Mouse (Mus musculus) liver, adult 2 months (tissue): ENCODE measurements around the gene Nampt. TPM values are rescaled to one million over a fixed set of nuclear protein-coding genes. Genes with fewer than 3 reads are reported as not detected.

ENCODE experiments used
- DNase-seq: peaks from one replicate; pipeline ENCODE4 v3.0.0-alpha.2; 2011; ENCODE audit warnings: low read depth, low spot score; ENCODE audit errors: extremely low read depth
- H3K27ac ChIP-seq: fragments of 200-500 bp; replicated peaks from 2 replicates; pipeline ENCODE4 v1.5.1; 2012; ENCODE audit warnings: low read depth, mild to moderate bottlenecking, control low read depth, inconsistent platforms, low read length; ENCODE audit not compliant: insufficient read depth
- H3K27me3 ChIP-seq: fragments of 200-500 bp; 2 replicates; pipeline ENCODE4 v1.6.1; 2012; ENCODE audit warnings: mild to moderate bottlenecking, moderate library complexity, low read length, inconsistent platforms; ENCODE audit not compliant: control insufficient read depth, insufficient read depth
- H3K36me3 ChIP-seq: fragments of 200-500 bp; 2 replicates; pipeline ENCODE4 v1.6.1; 2012; ENCODE audit warnings: low read length, inconsistent platforms; ENCODE audit not compliant: control insufficient read depth, insufficient read depth
- H3K4me1 ChIP-seq: fragments of 200-500 bp; 2 replicates; pipeline ENCODE4 v1.6.1; 2011; ENCODE audit warnings: low read length; ENCODE audit not compliant: control insufficient read depth, insufficient read depth
- H3K4me3 ChIP-seq: fragments of 200-500 bp; 2 replicates; pipeline ENCODE4 v1.5.1; 2011; ENCODE audit warnings: low read depth, mild to moderate bottlenecking, control low read depth, low read length, moderate library complexity; ENCODE audit not compliant: insufficient read depth
- H3K79me2 ChIP-seq: fragments of 200-500 bp; 2 replicates; pipeline ENCODE4 v1.6.1; 2012; ENCODE audit warnings: inconsistent platforms, mild to moderate bottlenecking, low read length, moderate library complexity; ENCODE audit not compliant: control insufficient read depth, insufficient read depth
- H3K9ac ChIP-seq: fragments of 200-500 bp; 2 replicates; pipeline ENCODE4 v1.6.1; 2012; ENCODE audit warnings: low read depth, mild to moderate bottlenecking, control low read depth, inconsistent platforms, low read length
- CTCF ChIP-seq: fragments of 200-500 bp; IDR thresholded peaks from 2 replicates; pipeline ENCODE4 v1.5.1; 2011; ENCODE audit warnings: low read depth, low read length, control low read depth
- POLR2A ChIP-seq: fragments of 200-500 bp; IDR thresholded peaks from 2 replicates; pipeline ENCODE4 v1.6.1; 2011; ENCODE audit warnings: low read length, control low read depth; ENCODE audit not compliant: insufficient read depth; ENCODE audit errors: extremely low read depth
- WGBS: fragments of 180-500 bp; shearing (Covaris S2); methylation state at CpG from one replicate; pipeline ENCODE4 v1.1.7; 2018; 5-methylcytosine and 5-hydroxymethylcytosine counted together
- polyA plus RNA-seq: library from polyadenylated mRNA; depleted of rRNA; stranded (reverse); fragments of >200 nt; gene quantifications from 2 replicates; pipeline ENCODE4 v1.2.3, GENCODE M21; 2012
- total RNA-seq: library from RNA; depleted of rRNA; stranded (reverse); fragments of >200 nt; gene quantifications from 2 replicates; pipeline ENCODE4 v1.2.3, GENCODE M21; 2014

The Nampt gene
- total and polyA plus RNA-seq, 2 experiments, result 9.5 to 75.6 TPM

DNA sequence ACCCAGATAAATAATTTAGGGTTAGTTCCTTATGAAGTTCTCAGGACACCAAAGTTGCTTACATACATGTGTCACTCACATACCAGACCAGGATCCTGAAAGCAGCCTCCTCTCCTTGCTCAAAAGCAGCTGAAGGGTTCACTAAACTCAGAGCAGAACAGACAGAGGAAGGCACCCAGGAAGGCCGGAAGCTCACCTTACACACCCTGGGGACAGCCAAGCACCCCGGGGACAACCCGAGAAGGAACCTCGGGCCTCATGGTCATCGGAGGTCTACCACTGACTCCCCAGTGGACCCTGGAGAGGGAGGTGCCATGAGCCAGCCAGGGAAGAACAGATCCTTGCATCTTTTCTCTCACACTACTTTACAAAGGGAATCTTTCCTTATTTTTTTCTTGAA, 51.5 kb downstream of the Nampt start:
- no peak overlapping the region for H3K27ac ChIP-seq
- DNase-seq, result no peak
- H3K4me3 ChIP-seq, result no peak overlapping the region
- 84% methylated on average over 5 of the region's 5 CpGs for WGBS
- TF ChIP-seq POLR2A (no peak), CTCF (no peak)
- H3K36me3 ChIP-seq, result no peaks in the 10 kb centered on the region
- H3K27me3 ChIP-seq, result no peaks in the 10 kb centered on the region
- H3K79me2 ChIP-seq, result no peaks in the 10 kb centered on the region
- no peaks in the 10 kb centered on the region for H3K4me1 ChIP-seq
- H3K9ac ChIP-seq, result no peak overlapping the region

DNA sequence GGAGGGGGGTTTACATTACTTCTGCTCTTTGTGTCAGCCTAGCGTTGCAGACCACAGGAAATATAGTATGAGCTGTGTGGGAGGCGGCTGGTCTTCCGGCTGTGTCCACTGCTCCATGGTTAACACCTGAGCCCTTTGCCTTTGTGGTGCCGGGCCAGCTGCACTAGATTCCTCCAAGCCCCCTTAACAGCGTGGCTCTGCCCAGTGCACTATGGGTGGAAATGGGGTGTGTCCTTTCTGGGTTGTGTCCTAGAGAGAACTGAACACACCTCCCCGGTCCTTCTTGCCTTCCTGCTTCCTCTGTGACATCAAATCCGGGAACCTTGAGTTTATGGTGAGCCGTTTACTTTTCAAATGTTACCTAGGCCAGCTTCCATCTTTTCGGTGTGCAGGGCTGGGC, 58.2 kb downstream of the Nampt start:
- Histone ChIP-seq H3K9ac (no peak overlapping the region), H3K36me3 (no peaks in the 10 kb centered on the region), H3K27me3 (no peaks in the 10 kb centered on the region), H3K4me3 (no peak overlapping the region), H3K27ac (no peak overlapping the region), H3K4me1 (no peaks in the 10 kb centered on the region), H3K79me2 (no peaks in the 10 kb centered on the region)
- DNase-seq, result no peak
- WGBS, result 92% methylated on average over 9 of the region's 9 CpGs
- TF ChIP-seq CTCF, result no peak
- no peak for TF ChIP-seq POLR2A

- Histone ChIP-seq H3K79me2 (no peaks in the 10 kb centered on the region), H3K36me3 (no peaks in the 10 kb centered on the region), H3K4me3 (no peak overlapping the region), H3K27me3 (no peaks in the 10 kb centered on the region), H3K9ac (no peak overlapping the region), H3K27ac (no peak overlapping the region), H3K4me1 (no peaks in the 10 kb centered on the region)
- WGBS, result 84% methylated on average over 11 of the region's 11 CpGs
- no peak for TF ChIP-seq CTCF
- TF ChIP-seq POLR2A, result no peak
- DNase-seq, result no peak
Observed at GRCm38 (mm10) chr12:32877964-32878571, 58.7 kb downstream of the Nampt start.

- 83% methylated on average over 3 of the region's 3 CpGs for WGBS
- Histone ChIP-seq H3K9ac (no peak overlapping the region), H3K27ac (no peak overlapping the region), H3K36me3 (no peaks in the 10 kb centered on the region), H3K4me3 (no peak overlapping the region), H3K27me3 (no peaks in the 10 kb centered on the region), H3K79me2 (no peaks in the 10 kb centered on the region), H3K4me1 (no peaks in the 10 kb centered on the region)
- no peak for TF ChIP-seq POLR2A
- TF ChIP-seq CTCF, result no peak
- DNase-seq, result no peak
Observed at GRCm38 (mm10) chr12:32879371-32879770, 60.0 kb downstream of the Nampt start.

GRCm38 (mm10) chr12:32884356-32884755, 65.0 kb downstream of the Nampt start:
- no peak overlapping the region for H3K9ac ChIP-seq
- H3K4me1 ChIP-seq, result no peaks in the 10 kb centered on the region
- no peaks in the 10 kb centered on the region for H3K36me3 ChIP-seq
- 90% methylated on average over 9 of the region's 9 CpGs for WGBS
- DNase-seq, result no peak
- TF ChIP-seq POLR2A, result no peak
- no peak for TF ChIP-seq CTCF
- no peak overlapping the region for H3K27ac ChIP-seq
- no peaks in the 10 kb centered on the region for H3K27me3 ChIP-seq
- H3K4me3 ChIP-seq, result no peak overlapping the region
- no peaks in the 10 kb centered on the region for H3K79me2 ChIP-seq

DNA sequence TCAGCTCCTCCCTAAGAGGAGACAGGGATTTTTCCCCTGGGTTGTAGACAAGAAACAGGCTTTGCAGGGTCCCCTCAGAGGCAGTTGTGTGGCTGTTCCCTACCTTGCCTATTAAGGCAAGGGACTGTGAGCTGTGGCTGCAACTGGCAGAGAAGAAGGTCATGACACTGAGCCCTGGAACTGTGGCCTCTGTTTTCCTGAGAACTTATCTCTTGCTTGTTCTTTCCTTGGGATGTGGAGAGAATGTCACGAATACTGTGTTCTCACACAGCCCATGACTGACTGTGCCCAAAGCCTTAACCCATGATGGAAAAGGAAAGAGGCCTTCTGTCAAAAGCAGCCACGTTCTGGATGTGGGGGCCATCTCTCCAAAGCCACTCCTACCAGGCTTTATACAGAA, 65.7 kb downstream of the Nampt start:
- Histone ChIP-seq H3K27ac (no peak overlapping the region), H3K4me1 (no peaks in the 10 kb centered on the region), H3K9ac (no peak overlapping the region), H3K27me3 (no peaks in the 10 kb centered on the region), H3K4me3 (no peak overlapping the region), H3K79me2 (no peaks in the 10 kb centered on the region), H3K36me3 (no peaks in the 10 kb centered on the region)
- 62% methylated on average over 2 of the region's 2 CpGs for WGBS
- no peak for TF ChIP-seq POLR2A
- no peak for TF ChIP-seq CTCF
- no peak for DNase-seq
